Mouse (Mus musculus) ZHBTc4 (cell line): ENCODE results near the gene Smok3b.
"Not testable (repeated sequence)": the region's sequence is repeated elsewhere in the genome, so short reads cannot be mapped to it uniquely, and the experiment has no call there.

Experiments used
- DNase-seq: peaks from one replicate; pipeline ENCODE4 v3.0.0-alpha.2; 2011; ENCODE audit warnings: low read depth, low spot score

Gene Smok3b

DNA sequence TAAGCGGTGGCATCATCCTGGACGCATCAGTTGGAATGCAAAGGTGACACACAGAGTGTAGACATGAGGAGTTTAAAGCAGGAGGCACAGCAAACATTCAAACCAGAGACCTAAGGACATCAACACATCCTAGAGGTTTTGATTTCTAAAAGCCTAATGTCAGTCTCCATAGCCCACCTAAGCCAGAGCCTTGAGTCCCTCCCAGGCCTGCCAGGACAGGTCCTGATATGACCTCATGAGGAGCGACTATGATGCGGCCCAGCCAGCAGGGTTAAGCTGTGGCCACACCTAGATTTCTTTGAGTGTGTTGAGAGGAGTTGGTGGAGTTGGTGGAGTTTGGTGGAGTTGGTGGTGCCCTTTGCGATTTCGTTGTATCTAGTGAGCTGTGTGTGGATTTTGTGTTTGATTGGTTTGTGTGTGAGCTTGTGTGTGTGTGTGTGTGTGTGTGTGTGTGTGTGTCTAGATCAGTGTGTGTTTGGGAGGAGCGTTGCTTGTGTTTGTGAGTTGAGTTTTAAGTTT, at the start of gene Smok3b, which contains the start of gene Smok3a:
Smok3b (plus strand) TSS at position 469 of the 519 bp plus-strand sequence.
Smok3a (plus strand) TSS at position 301 of the 519 bp plus-strand sequence.
- DNase-seq: not testable (repeated sequence)

DNA sequence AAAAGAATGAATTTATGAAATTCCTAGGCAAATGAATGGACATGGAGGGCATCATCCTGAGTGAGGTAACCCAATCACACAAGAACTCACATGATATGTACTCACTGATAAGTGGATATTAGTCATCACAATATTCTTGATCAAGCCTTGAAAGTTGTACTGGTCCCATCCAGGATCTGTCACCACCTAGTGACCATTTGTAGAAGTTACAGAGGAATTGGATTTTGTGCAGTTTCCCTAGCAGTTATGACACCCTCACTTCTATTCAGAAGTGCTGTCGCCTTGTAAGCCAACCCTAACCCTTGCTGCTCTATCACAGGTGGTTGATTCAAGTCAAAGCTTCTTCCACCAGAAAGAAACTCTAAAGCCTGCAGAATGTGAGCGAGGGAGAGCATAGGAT, 48.1 kb upstream of the Smok3b start:
- peak; percentile 35 for DNase-seq

DNA sequence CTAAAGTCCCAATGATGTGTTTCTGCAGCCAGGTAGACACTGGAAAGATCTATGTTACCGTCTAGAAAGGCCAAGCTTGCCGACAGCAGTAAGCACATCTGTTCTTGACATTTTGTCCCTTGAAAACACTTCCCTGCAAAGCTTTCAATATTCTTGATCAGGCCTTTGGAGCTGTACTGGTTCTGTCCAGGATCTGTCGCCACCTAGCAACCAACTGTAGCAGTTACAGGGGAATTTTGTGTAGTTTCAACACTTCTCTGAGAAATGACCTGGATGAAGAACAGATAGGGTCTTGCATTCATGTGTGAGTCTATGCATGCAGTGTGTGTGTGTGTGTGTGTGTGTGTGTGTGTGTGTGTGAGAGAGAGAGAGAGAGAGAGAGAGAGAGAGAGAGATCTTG, 47.5 kb upstream of the Smok3b start:
- peak; percentile 37 for DNase-seq

DNA sequence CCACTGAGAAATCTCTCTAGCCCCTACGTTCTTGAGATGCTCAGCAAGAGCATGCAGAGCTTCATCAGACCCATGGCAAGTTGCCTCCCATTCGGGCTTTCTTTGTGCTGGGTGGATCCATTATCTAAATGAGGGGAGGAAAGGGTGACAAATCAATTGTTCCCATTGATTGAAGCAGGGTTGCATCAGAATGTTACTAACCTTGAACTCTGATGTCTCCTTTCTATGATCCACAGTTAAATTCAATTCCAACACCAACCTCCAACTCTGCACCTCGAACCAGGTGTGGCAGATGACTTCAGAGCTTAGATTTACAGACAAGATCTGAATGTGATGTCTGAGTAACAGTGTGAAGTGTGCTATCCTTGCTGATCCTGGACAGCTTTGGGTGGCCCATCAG, 46.5 kb upstream of the Smok3b start:
- DNase-seq: peak; percentile 16

DNA sequence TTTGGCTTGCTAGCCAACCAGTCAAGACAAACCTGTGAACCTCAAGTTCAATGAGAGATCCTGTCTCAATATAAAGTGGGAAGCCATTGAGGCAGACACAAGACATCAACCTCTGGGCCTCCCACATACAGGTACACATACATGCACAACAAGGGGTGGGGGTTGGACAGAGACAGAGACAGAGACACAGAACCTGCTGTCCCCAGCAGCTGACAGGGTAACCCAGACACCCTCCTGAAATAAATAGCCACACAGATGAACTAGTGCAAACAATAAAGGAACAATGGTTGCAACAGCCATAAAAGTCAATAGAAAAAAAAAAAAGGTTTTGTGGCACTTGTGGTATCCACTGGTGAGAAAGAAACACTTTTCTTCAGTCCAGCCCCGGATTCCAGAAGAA, 45.8 kb upstream of the Smok3b start:
- no peak for DNase-seq

DNA sequence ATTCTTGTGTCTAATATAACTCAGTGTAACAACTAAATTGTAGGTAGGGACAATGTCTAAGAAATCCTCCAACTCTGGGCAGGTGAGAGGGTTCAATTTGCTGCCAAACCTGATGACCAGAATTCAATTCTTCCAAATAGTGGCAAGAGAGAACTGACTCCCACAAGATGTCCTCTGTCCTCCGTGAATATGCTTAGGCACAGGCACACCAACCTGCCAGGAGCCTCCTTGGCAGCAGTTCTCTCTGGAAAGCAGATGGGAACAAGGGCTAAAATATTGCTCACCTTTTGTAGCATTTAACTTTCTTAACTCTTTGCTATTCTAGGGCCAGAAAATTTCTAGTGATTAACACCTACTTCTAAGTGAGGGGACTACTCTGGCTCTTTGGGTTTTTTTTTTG, 43.9 kb upstream of the Smok3b start:
- no peak for DNase-seq

DNA sequence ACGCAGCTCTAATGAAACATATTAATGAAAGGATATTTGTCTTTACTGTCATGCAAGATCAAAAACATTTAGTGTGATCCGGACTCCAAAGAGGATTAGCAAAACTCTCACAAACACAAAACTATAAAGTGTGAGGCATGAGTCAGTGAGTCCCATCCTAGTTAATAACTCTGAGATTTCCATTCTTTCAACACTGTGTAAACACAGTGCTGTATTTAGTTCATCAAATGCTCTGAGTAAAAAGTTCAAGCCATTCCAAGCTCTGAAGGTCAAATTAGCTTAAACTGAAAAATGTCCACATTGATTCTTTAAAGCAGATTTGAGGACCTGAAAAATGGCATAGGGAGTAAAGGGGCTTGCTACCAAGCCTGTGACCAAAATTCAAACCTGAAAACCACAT, 42.1 kb upstream of the Smok3b start:
- no peak for DNase-seq

DNA sequence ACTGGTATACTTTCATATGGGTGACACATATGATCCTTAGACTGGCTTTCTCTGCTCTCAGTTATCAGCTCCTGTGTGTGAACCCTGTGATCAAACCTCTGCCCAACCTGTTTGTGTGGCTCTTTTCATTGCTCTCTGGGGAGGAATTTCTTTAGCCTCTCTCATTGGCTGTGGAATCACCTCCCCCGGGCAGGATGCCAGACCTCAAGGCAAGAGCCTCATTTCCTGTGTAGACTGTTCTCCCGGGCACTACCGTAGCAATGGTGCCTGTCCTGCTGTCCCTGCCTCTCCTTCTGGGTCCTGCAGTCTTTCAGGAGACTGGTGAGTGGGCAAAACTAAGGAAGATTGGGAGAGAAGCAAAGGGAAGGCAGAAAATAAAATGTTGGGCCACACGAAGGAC, 39.9 kb upstream of the Smok3b start, which contains the start of gene Azgp1:
Azgp1 (plus strand) TSS at position 221 of the 400 bp plus-strand sequence.
- no peak for DNase-seq

DNA sequence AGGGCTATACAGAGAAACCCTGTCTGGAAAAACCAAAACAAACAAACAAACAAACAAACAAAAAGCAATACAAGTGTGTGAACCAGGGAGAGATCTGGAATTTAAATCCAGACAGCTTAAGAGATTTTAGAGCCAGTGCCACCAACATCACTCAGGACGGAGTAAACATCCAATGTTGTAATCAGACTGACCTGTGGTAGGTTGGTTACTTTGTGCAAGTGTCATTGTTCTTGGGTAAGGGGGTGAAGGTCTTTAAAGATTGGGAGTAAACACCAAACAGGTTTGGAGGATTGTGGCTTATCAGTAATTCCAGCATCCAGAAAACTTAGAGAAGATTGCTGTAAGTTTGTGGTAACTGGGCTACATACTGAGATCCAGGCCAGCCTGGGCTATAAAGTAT, 34.9 kb upstream of the Smok3b start:
- DNase-seq: no peak

DNA sequence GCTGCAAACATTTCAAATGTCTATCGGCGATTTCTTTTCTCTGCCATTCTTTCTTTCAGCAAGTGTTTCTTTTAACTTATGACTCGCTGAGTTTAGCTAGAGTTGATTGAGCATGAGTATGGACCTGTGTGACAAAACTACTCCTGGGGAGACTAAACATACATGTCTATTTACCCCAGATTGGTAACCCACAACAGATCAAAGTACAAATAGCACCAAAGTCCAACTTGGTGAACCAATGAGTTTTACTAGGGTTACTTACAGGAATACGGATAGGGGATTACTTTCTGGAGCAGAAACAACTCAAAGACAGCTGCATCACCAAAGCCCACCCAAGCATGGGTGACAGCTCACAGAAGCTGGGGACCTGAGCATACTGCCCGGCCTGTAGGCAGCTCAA, 11.8 kb upstream of the Smok3b start:
- DNase-seq: no peak

DNA sequence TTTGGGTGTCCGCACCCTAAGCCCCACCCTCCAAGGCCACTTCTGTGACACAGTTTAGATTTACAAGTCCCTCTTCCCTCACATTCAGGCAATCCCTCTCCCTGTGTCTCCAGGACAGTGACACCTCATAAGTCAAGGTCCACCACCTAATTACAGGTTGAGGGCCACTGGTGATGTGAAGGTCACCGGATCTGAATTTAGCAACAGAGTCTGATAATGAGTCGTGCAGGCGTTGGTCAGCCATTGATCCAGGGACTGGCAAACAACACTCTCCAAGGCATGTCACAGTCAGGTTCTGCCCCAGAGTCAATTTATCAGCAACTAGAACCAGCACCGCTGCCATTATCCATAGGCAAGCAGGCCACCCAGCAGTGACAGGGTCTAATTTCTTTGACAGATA, 8.8 kb upstream of the Smok3b start:
- DNase-seq: no peak

DNA sequence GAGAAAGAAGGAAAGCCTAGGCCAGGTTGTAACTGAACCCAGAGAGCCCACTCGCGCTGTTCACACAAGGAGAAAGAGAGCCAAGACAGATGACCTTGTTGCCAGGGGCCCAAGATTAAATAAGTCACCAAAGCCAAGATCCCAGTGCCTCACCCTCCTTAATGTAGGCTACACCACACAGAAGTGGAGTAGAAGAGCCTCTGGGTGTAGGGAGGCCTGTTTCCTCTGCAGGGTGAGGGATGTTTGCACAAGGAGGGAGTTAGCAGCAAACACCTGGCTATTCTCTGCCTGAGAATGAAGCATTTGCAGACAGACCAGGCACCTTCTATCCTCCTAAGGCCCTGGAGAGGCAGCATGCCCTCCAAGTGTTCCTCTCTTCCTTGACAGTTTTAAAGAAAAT, 4.7 kb upstream of the Smok3b start:
- no peak for DNase-seq

DNA sequence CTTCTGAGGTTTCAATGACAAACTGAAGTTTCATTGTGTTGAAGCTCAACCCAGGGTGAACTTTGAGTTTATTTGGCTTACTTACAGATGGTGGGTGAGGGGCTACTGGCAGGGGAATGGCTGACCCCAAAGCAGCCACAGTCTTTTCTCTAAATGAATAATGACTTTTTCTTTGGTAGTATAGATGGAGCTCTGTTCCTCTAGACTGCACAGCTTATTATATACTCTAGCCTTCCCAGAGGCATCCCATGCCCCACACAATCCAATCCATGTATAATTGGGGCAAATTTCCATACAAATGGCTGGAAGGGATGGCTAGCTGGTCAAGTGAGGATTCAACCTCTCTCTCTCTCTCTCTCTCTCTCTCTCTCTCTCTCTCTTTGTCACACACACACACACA, 4.2 kb upstream of the Smok3b start:
- DNase-seq: no peak

DNA sequence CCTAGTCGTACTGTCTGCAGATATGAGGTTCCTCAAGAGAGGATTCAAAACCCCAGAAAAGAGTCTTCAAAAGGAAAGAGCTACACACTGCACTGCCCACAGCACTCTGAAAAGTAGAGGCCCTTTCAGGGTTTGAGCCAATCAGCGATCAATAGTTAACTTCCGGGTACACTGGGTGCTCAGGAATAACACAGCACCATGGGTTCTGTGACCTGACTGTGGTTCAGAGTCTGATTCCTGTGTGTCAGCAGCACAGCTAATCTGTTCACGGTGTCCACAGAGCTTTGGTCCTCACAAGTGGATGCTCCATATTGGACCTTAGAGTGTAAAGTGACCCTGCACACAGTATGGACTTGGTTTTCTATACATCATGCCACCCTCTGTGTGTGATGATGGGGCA, 1.7 kb upstream of the Smok3b start:
- not testable (repeated sequence) for DNase-seq

DNA sequence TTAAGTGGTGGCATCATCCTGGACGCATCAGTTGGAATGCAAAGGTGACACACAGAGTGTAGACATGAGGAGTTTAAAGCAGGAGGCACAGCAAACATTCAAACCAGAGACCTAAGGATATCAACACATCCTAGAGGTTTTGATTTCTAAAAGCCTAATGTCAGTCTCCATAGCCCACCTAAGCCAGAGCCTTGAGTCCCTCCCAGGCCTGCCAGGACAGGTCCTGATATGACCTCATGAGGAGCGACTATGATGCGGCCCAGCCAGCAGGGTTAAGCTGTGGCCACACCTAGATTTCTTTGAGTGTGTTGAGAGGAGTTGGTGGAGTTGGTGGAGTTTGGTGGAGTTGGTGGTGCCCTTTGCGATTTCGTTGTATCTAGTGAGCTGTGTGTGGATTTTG, 31.7 kb downstream of the Smok3b start, which contains the start of gene Smok3c:
Smok3c (plus strand) TSS at position 301 of the 400 bp plus-strand sequence.
- DNase-seq: not testable (repeated sequence)

DNA sequence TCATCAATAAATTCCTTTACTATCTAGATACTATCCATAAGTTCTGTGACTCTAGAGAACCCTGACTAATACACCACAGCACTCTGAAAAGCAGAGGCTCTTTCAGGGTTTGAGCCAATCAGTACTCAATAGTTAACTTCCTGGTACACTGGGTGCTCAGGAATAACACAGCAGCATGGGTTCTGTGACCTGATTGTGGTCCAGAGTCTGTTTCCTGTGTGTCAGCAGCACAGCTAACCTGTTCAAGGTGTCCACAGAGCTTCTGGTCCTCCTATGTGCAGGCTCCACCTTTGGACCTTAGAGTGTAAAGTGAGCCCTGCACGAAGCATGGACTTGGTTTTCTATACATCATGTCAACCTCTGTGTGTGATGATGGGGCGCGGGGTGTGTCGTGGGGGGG, 52.6 kb downstream of the Smok3b start:
- no peak for DNase-seq

DNA sequence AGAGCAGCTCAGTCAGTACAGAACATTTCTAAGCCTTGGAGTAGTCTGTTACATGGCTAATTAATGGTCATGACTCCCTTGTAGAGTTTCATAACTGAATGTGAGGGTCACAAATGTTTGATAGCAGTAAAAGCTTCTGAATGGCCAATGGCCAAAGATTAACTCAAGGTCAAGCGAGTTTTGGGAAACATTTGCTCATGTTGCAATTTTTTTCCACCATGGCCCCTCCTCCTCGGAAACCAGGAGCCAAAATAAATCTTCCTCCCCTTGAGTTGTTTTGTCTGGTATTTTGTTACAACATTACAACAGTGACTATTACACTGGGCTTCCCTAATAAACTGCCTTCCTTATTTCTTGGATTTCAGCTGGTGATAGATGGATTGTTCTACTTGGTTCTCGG, 54.5 kb downstream of the Smok3b start:
- no peak for DNase-seq

DNA sequence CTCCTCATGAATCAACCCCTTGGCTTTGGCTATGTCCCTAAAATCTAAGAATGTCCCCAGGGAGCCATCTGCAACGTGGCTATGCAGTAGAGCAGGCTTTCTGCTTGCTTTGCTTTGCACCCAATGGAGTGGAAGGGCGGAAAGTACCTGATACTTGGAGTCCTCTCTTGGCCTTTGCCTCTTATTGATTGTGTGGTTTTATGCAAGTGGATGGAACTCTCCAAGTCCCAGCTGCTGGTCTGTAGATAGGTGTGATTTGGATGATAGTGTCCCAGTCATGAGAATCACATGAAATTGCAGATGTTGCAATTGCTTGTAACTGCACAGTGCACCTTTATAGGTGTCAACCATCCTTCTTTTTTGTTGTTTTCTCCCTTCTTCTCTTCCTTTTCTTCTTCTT, 54.9 kb downstream of the Smok3b start:
- no peak for DNase-seq

DNA sequence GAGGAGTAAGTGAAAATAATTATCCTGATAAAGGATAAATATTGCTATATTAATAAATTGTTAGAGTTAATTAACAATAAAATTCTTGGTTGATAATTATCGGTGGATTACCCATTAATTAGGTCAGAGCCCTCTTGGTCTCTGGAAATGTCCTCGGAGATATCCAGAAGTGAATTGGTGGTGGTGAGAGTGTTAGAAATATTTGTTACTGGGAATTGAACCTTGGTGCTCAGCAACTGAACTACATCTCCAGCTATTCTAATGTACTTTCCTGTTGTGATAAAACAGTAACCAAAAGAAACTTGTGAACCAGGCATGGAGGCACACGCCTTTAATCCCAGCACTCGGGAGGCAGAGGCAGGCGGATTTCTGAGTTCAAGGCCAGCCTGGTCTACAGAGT, 59.2 kb downstream of the Smok3b start:
- DNase-seq: no peak

DNA sequence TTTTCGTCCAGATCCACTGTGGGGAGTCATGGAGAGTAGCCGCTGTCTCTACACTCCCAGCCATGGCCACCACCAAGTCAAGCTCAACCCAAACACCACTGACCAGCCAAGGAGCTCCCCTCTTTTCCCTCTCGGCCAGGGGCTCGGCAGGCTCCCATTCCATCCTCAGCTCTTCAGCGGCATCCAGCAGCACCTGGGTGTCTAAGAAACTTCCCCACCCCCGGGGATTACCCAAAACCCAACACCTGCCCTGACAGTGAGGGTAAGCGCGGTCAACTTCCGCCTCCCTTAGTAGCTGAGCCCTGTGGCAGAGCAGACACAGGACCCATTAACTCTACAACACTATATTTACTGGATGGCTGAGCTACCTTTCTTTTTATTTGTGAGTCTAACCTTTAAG, 60.2 kb downstream of the Smok3b start:
- DNase-seq: no peak

DNA sequence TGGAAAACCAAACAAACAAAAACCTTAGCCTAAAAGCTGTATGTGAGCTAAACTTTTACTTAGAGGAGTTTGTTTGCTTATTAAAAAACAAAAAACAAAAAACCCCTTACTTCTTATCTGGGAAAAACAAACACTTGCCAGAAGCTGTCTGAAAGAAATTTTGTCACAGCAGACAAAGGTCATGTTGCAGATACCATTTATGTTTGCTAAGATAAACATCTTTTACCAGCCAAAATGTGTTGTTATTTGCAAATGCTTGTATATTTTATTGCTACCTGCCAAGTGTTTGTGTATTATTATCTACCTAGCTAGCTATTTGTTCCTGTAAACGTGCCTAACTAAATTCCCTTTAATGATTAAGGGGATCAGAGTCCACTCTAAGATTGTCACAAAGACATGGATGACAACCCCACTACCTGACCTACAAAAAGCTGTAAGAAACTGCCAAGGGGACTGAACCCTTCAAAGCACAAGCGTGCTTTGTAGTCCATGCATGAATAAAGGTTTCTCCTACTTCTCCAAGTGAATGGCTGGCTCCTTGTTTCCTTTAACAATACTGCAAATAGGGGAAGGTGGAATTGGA, 62.2 kb downstream of the Smok3b start:
- no peak for DNase-seq

DNA sequence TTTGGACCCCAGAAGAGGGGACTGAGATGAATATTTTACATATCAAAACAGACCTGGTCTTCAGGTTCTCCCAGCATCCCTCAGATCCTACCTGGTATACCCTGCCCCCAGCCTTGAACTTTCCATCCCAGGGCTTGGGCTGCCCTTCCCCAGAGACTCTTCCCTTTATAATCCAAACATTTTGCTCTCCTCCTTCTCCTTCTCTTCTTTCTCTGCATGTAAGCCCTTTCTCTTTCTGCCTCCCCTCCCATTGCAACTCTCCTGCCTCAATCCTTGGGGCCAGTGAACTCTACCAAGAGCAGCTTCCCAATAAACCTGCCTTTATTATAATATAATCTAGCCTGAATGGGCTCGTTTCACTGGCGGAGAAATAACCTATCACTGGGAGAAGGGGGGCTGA, 62.7 kb downstream of the Smok3b start:
- no peak for DNase-seq

DNA sequence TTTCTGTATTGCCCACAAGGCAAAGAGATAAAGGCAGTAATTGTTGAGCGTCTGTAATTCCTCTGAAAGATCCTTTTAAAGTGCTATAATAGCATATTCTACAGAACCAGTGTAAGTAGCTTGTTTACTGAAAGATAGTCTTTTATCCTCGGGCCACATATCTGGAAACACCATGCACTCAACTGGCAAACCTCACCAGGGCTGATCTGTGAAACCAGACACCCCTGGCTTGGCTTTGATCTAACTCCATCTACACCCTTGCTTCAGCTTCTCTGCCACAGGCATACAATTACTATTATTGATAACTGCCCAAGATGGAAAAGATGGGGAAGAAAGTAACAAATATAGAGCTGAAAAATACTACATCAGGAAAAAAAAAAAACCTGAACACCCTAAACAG, 63.3 kb downstream of the Smok3b start:
- no peak for DNase-seq

DNA sequence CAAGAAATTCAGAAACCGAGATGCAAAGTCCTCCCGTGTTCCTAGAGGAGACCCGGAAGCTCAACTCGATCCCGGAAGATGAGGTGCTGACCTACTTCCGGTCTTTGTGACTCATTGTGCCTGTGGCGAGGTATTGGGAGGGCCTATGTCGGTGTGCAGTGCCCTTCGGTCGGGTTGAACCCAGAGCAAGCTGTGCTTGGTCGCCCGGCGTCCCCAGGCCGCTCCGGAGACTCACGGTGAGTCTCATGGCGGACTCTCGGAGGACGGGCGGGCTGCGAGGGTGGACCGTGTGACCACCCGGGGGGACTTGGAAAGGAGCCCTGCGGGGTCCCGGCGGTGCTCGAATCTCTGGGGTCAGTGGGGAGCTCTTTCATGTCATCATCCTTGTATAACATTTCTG, 63.8 kb downstream of the Smok3b start, which contains the start of gene Zkscan1:
Zkscan1 (plus strand) TSS at position 89 of the 400 bp plus-strand sequence.
- peak; percentile 94 for DNase-seq
